Mouse (Mus musculus): Measurements from ENCODE around the gene Gm20388.

DNA sequence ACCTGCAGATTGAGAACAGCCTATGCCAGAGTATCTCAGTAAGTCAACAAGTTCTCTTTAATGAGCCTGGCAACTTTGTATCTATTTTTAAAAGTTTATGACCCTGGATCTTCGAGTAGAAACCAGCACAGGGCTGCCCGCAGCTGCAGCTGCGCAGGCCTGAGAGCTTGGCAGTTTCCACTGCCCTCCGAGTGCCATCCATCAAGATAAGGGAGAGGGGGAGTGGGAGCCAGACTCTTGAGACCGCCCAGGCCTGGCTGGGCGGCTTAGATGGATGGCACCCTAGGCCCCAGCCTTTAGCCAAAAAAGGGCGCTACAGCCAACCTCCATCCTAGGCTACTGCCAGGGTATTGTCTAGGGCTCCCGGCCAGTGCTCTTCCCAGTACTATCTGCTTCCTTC is 1074.2 kb downstream of the Gm20388 start:
- TF ChIP-seq EP300 (optimal IDR thresholded peaks at IDR 0.05) = no peak
- TF ChIP-seq CTCF (IDR thresholded peaks at IDR 0.05; ENCODE audit: low read depth) = no peak
